Mouse (Mus musculus): ENCODE data around the gene Slc8a3. TPM values are rescaled to one million over a fixed set of nuclear protein-coding genes. Genes with fewer than 3 reads are reported as not detected.

Gene Slc8a3
- total RNA-seq, 2 experiments from 2014 or later, result 9.1 to 10.8 TPM

DNA sequence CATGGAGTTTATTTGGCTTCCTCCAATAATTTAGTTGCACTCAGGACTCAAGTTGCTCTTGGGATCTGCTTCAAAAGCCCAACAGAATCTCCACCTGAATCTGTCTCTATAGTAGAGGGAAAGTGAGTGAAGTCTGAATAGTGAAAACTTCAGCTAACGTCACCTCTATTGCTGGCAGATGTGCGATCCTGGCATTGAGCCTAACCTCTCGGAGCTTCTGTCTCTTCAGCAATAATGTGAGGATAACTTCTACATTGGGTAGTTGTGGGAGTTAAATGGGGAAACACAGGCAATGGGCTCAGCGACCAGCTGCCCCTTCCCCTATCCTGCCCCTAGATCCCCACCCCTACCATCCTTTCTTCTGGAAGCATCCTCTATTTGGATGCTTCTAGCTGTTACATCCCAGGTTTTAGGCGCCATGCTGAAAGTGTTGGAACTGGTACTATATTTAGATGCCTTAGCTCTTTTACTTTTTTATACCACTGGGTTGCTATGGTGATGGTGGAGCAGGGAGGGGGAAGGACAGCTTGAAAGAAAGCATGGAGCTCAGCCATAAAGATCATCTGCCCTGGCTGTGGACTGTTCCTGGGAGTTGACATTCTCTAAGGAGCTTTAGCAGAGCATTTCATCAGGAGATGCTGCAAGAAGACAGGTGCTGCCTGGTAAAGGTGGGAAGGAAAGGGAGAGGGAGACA is 105.1 kb downstream of the Slc8a3 start:
- peak overlapping the region; percentile 71 for H3K27ac ChIP-seq
- no peak overlapping the region for H3K4me3 ChIP-seq
- DNase-seq (ENCODE audit: low spot score in 2 of 2), result peak; percentile 64 to 88
- no peak for TF ChIP-seq CTCF (conservative IDR thresholded peaks at IDR 0.05)

DNA sequence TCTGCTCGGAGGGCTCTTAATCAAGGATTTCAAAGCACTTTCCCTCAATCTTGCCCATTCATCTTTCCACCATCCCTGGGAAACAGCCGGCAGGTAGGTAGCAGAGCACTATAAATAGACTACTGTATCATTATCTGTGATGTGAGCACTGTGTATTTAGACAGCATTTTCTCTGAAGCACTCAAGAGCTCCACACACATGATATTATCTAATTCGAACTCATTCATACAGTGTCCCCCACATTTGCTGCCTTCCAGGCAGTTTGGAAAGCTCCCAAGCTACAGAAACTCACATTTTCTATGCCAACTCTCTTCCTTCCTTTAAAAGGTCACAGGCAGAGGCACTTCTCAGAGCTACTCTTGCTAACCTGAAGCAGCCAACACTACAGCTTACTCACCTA is 106.4 kb downstream of the Slc8a3 start:
- Histone ChIP-seq H3K27ac (0 out of 2 replicates have a peak overlapping the region, but pooled peaks have one; percentile 36), H3K4me3 (no peak overlapping the region)
- no peak for TF ChIP-seq CTCF (conservative IDR thresholded peaks at IDR 0.05)
- peak in 1 of 2 experiments; percentile 18 for DNase-seq (ENCODE audit: low spot score in 2 of 2)

DNA sequence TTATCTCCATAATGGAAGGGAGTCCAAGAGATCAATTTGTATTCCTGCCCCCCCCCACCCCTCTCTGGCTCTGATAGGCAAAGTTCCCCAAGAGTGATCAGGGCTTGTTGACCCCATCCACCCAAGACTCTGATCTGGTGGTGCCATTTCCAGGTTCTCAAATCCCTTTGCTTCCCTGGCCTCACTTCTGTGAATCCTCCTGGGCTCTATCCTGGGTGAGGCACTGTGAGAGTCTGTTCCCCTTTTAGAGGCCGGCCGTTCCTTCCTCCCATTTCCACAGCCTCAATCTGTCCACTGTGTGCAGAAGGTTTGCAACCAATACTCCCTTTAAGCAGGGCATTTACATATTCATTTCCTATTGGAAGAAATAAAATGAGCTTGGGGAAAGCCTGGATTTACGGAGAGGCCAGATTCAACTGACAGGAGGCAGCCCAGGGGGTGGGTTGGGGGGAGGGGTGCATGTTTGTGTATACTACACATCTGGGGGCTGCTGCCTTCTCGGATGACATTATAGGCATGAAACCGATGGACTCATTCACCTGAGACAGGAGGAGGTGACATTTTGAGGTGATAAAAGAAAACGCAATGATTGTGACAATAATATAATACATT is 106.9 kb downstream of the Slc8a3 start:
- H3K27ac ChIP-seq, result 0 out of 2 replicates have a peak overlapping the region, but pooled peaks have one; percentile 36
- TF ChIP-seq CTCF (conservative IDR thresholded peaks at IDR 0.05), result no peak

DNA sequence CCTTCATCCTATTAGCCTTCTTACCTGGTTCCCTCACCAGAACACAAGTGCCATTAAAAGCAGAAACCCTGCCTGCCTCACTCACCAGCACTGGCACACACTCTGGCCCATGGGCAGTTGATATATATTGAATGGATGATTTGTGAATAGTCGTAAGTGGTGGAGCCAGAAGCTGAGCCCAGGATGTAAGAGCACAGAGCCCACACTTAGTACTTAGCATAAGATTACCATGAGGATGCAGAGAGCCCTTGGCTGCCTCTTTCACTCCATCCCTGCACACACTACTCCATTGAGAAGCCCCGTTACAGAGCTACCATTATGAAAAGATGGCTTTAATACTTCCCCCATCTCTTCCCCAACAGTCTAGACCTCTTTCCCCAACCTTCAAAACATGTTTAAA is 108.1 kb downstream of the Slc8a3 start:
- Histone ChIP-seq H3K27ac (no peak overlapping the region), H3K4me3 (no peak overlapping the region)
- no peak for DNase-seq (ENCODE audit: low spot score in 2 of 2)
- TF ChIP-seq CTCF (conservative IDR thresholded peaks at IDR 0.05), result no peak

More for the DNA sequence above, 106.9 kb downstream of the Slc8a3 start:
- DNase-seq (ENCODE audit: low spot score in 2 of 2), result no peak
- H3K4me3 ChIP-seq, result no peak overlapping the region

DNA sequence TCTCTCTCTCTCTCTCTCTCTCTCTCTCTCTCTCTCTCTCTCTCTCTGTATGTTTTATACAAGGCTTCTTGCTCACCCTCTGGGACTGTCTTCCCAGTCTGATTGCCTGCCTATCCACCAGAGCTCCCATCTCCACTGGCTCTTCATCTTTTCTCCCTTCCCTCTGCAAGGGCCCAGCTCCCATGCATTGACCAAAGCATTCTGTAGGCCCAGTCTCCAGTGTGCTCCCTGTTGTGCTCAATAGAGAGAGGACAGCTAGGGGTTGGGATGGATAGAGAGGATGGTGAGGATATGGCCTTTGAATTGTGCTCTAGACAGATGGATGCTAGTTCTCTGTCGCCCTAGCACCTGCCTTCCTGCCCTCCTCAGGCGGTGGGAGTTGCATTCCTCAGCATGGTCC is 109.7 kb downstream of the Slc8a3 start:
- no peak for DNase-seq (ENCODE audit: low spot score in 2 of 2)
- TF ChIP-seq CTCF (conservative IDR thresholded peaks at IDR 0.05), result no peak
- Histone ChIP-seq H3K4me3 (no peak overlapping the region), H3K27ac (no peak overlapping the region)

DNA sequence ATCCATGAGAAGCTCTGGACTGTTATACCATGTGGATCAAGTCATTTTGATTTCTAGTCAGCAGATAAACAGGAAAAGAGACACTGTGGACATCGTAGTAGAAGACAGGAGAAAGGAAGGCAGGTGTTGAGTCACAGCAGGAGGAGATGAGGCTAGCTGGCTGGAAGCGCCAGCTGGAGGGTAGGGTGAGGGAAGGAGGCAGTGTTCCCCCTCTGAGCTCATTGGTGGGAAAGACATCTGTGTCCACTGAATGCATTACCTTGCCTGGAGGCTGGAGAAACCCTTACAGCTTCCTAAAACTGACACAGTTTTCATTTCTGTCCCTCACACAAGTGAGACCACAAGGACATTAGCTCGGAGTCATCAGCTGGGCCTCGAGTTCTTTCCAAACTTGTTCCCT is 113.6 kb downstream of the Slc8a3 start:
- TF ChIP-seq CTCF (conservative IDR thresholded peaks at IDR 0.05), result no peak
- Histone ChIP-seq H3K4me3 (no peak overlapping the region), H3K27ac (no peak overlapping the region)
- DNase-seq (ENCODE audit: low spot score in 2 of 2), result no peak

DNA sequence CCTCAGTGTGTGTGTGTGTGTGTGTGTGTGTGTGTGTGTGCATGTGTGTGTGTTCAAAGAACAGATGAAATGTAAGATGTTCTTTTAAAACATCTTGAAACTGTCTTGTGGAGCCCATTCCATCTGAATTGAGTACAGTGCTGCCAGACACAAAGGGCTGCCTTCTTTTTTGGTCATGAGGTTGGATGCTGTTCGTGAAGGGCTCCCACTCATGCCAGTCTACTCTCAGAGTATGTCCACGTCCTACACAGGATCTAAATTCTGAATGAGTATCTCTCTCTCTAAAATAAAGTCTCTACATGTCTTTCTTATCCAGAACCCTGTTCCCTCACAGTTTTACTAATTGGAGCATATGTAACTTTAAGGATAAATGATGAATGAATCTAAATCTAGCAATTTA is 124.4 kb downstream of the Slc8a3 start:
- H3K27ac ChIP-seq, result no peak overlapping the region
- H3K4me3 ChIP-seq, result no peak overlapping the region
- no peak for DNase-seq (ENCODE audit: low spot score in 2 of 2)
- TF ChIP-seq CTCF (conservative IDR thresholded peaks at IDR 0.05), result no peak

DNA sequence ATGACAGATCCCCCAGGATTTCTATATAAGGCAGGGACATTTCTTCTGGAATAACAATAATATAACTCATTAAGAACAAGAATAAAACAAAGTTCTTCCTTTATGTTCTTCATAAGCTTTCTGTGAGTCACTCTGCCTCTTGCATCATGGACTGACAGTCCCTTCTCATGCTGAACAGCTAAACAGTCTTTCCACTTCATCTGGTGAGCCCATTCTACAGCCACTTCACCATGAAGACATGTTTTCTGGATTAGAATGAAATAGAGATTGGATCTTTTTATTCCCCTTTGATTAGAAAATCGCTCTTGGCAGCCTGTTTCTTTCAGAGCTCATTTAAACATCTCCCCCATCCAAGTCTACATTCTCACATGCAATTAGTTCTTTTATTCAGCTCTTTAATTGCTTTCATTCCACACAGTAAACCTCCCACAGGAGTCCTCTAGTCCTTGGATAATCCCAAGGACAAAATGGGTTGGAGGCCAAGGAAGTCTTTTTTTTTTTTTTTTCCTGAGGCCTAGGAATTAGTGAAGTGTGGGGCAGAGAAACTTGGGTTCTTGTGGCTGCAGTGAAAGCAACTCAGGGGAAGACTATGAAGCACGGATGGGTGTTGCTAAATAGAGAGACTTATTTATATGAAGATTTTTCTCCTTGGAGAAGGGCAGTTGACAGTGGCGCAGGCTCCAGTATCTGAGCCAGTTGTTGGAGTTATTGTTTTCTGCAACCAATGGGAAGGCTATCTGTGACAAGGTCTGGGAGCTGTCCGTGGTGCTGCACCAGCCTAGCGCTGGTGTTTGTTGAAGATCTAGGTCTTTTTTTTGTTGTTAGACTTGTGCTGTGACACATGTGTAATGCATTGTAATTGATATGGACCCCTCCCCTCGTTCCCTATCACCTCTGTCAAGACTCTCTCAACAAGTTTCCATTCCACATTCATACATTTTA is 127.1 kb downstream of the Slc8a3 start:
- no peak for TF ChIP-seq CTCF (conservative IDR thresholded peaks at IDR 0.05)
- Histone ChIP-seq H3K27ac (no peak overlapping the region), H3K4me3 (no peak overlapping the region)
- DNase-seq (ENCODE audit: low spot score in 2 of 2), result no peak

DNA sequence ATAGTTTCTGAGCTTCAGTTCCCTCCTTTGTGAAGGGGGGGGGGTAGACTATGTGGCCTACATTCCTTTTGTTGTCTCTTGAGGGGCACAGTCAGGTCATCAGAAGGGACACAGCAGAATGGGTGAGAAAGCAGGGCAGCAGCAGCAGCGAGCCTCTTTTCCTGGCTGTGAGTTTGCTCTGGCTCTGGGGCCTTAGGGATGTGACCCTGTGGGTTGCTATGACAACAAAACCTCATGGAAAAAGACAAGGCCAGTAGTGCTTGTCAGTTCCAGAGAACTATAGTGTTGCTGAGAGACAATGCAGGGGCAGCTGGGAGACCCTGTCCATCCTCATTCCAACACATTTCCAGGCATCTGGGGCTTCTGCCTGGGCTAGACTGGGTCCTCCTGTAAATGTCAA is 129.8 kb downstream of the Slc8a3 start:
- Histone ChIP-seq H3K4me3 (no peak overlapping the region), H3K27ac (no peak overlapping the region)
- DNase-seq (ENCODE audit: low spot score in 2 of 2), result no peak
- no peak for TF ChIP-seq CTCF (conservative IDR thresholded peaks at IDR 0.05)

DNA sequence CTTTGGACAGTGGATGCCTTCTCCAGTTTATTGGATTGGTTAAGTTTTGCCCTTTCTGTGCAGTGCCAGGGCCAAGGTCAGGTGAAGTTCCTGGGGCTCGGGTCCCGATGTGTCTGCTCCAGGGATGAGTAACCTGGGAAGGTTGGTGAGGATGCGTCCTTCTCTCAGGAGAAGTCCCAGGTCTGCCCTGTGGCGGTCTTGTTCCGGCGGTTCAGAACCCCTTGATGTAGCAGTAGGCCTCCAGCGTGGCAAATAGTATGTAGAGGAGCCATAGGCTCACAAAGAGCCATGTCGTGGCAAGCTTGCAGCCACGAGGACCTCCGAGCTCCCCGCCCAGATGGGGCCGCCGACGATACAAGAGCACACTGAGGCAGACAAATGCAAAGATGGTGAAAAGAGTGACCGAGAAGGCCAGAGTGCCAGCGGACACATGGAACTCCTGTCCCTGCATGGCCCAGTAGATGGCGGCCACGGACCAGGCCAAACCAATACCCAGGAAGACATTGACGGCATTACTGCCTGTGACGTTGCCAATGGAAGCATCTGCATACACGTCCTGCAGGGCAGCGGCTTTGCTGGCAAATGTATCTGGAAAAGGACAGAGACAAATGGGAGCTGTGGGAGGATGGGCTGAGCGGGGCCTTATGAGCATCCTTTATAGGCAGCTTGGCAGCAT is 133.6 kb downstream of the Slc8a3 start:
- Histone ChIP-seq H3K27ac (no peak overlapping the region), H3K4me3 (peak overlapping the region; percentile 30; the same call in 1 of the 2 replicates)
- peak; percentile 95 for TF ChIP-seq CTCF (conservative IDR thresholded peaks at IDR 0.05)
- peak; percentile 67 to 76 for DNase-seq (ENCODE audit: low spot score in 2 of 2)

DNA sequence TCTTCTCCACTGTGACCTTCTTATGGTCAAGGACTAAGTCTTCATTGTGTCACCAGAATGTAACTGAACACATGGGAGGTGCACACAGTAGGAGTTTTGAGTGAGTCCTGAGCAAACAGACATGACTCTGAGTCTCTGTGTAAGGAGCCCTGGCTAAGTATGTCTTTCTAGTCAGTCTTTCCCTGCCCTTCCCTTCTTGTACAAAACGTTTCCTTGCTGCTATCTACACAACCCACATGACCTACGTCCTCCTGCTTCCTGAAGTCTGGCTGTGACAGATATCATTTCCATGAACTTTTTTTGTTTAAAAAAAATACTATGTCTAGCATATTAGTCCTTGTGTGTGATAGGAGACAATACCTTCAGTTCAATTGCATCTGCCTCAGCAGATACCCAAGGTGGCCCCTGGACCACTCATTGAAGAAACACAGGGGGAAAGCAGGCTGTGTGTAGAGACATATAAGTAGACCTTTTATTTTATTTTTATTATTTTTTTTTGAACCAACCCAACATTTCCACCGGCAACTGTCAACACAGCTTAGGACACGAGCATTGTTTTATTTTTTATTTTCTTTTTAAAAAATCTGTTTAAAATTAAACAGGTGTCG is 135.4 kb downstream of the Slc8a3 start:
- no peak for DNase-seq (ENCODE audit: low spot score in 2 of 2)
- Histone ChIP-seq H3K4me3 (no peak overlapping the region), H3K27ac (no peak overlapping the region)
- no peak for TF ChIP-seq CTCF (conservative IDR thresholded peaks at IDR 0.05)

DNA sequence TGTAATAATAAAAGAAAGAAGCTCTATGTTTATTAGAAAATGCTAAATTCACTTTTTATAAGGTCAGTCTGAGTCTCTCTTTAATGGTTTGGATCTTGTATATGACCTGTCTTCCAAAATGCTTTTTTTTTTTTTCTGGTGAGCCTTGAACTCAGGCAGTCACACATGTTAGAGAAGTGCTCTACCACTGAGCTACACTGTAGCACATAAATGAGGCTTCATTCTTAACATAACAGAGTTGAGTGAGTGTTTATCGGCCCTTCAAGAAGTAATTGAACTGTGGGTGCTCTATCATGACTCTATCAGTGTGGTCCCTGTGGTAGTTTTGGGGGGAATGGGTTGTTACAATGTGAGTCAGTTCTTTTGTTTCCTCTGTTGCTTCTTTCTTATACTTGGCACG is 139.0 kb downstream of the Slc8a3 start:
- TF ChIP-seq CTCF (conservative IDR thresholded peaks at IDR 0.05), result no peak
- Histone ChIP-seq H3K4me3 (no peak overlapping the region), H3K27ac (no peak overlapping the region)
- no peak for DNase-seq (ENCODE audit: low spot score in 2 of 2)

All from layer of hippocampus, adult 2 months (tissue).